Mouse (Mus musculus): Measurements from ENCODE around the gene Hip1r. TPM values are rescaled to one million over a fixed set of nuclear protein-coding genes. Genes with fewer than 3 reads are reported as not detected.
A peak's percentile ranks its signal among the peaks of the same experiment; 100 is the strongest.

The Hip1r gene
- total and polyA plus RNA-seq, 2 experiments: 9.7 to 11.5 TPM

- H3K9ac ChIP-seq (ENCODE audit: low read depth, low read length): no peak overlapping the region
- no peak for TF ChIP-seq CTCF (IDR thresholded peaks at IDR 0.05; ENCODE audit: low read depth, low read length)
- TF ChIP-seq POLR2A (IDR thresholded peaks at IDR 0.05; ENCODE audit: extremely low read depth, insufficient read depth, low read length): no peak
- H3K27ac ChIP-seq (replicated peaks; ENCODE audit: insufficient read depth, low read depth, low read length): no peak overlapping the region
- H3K27me3 ChIP-seq (ENCODE audit: control insufficient read depth, insufficient read depth, low read length): no peaks in the 10 kb centered on the region
- DNase-seq (ENCODE audit: extremely low read depth, low read depth, low spot score): no peak
- H3K4me3 ChIP-seq (ENCODE audit: insufficient read depth, low read depth, low read length): no peak overlapping the region
- peaks cover 49% of the 10 kb centered on the region for H3K4me1 ChIP-seq (ENCODE audit: control insufficient read depth, insufficient read depth, low read length)
- H3K36me3 ChIP-seq (ENCODE audit: control insufficient read depth, insufficient read depth, low read length): peaks cover 2% of the 10 kb centered on the region; the same call in 1 of the 2 replicates
- peaks cover 34% of the 10 kb centered on the region for H3K79me2 ChIP-seq (ENCODE audit: control insufficient read depth, insufficient read depth, low read length)
- WGBS: 82% methylated on average over 8 of the region's 8 CpGs
Measured at GRCm38 (mm10) chr5:124010077-124010476, 36.6 kb downstream of the Hip1r start.

GRCm38 (mm10) chr5:124010910-124011655 is 37.7 kb downstream of the Hip1r start:
- Histone ChIP-seq H3K4me3 (ENCODE audit: insufficient read depth, low read depth, low read length) (no peak overlapping the region), H3K27me3 (ENCODE audit: control insufficient read depth, insufficient read depth, low read length) (no peaks in the 10 kb centered on the region), H3K27ac (replicated peaks; ENCODE audit: insufficient read depth, low read depth, low read length) (peak overlapping the region; percentile 27; the same call in 1 of the 2 replicates), H3K9ac (ENCODE audit: low read depth, low read length) (no peak overlapping the region), H3K36me3 (ENCODE audit: control insufficient read depth, insufficient read depth, low read length) (peaks cover 2% of the 10 kb centered on the region; the same call in 1 of the 2 replicates), H3K79me2 (ENCODE audit: control insufficient read depth, insufficient read depth, low read length) (peaks cover 38% of the 10 kb centered on the region), H3K4me1 (ENCODE audit: control insufficient read depth, insufficient read depth, low read length) (peaks cover 42% of the 10 kb centered on the region)
- 28% methylated on average over 19 of the region's 19 CpGs for WGBS
- TF ChIP-seq POLR2A (IDR thresholded peaks at IDR 0.05; ENCODE audit: extremely low read depth, insufficient read depth, low read length) (no peak), CTCF (IDR thresholded peaks at IDR 0.05; ENCODE audit: low read depth, low read length) (no peak)
- DNase-seq (ENCODE audit: extremely low read depth, low read depth, low spot score): peak; percentile 49

GRCm38 (mm10) chr5:124011927-124012326 is 38.5 kb downstream of the Hip1r start:
- H3K9ac ChIP-seq (ENCODE audit: low read depth, low read length): 0 out of 2 replicates have a peak overlapping the region, but pooled peaks have one; percentile 2
- WGBS: 46% methylated on average over 8 of the region's 8 CpGs
- peaks cover 43% of the 10 kb centered on the region for H3K4me1 ChIP-seq (ENCODE audit: control insufficient read depth, insufficient read depth, low read length)
- TF ChIP-seq CTCF (IDR thresholded peaks at IDR 0.05; ENCODE audit: low read depth, low read length) (no peak), POLR2A (IDR thresholded peaks at IDR 0.05; ENCODE audit: extremely low read depth, insufficient read depth, low read length) (no peak)
- no peak overlapping the region for H3K4me3 ChIP-seq (ENCODE audit: insufficient read depth, low read depth, low read length)
- no peak for DNase-seq (ENCODE audit: extremely low read depth, low read depth, low spot score)
- no peaks in the 10 kb centered on the region for H3K27me3 ChIP-seq (ENCODE audit: control insufficient read depth, insufficient read depth, low read length)
- peaks cover 46% of the 10 kb centered on the region for H3K79me2 ChIP-seq (ENCODE audit: control insufficient read depth, insufficient read depth, low read length)
- H3K27ac ChIP-seq (replicated peaks; ENCODE audit: insufficient read depth, low read depth, low read length): peak overlapping the region; percentile 27
- H3K36me3 ChIP-seq (ENCODE audit: control insufficient read depth, insufficient read depth, low read length): peaks cover 2% of the 10 kb centered on the region; the same call in 1 of the 2 replicates

GRCm38 (mm10) chr5:124012885-124013284 is 39.5 kb downstream of the Hip1r start:
- TF ChIP-seq POLR2A (IDR thresholded peaks at IDR 0.05; ENCODE audit: extremely low read depth, insufficient read depth, low read length) (no peak), CTCF (IDR thresholded peaks at IDR 0.05; ENCODE audit: low read depth, low read length) (0 out of 2 replicates have a peak, but pooled peaks have one; percentile 4)
- Histone ChIP-seq H3K27me3 (ENCODE audit: control insufficient read depth, insufficient read depth, low read length) (no peaks in the 10 kb centered on the region), H3K36me3 (ENCODE audit: control insufficient read depth, insufficient read depth, low read length) (peaks cover 2% of the 10 kb centered on the region; the same call in 1 of the 2 replicates), H3K4me1 (ENCODE audit: control insufficient read depth, insufficient read depth, low read length) (peaks cover 39% of the 10 kb centered on the region), H3K27ac (replicated peaks; ENCODE audit: insufficient read depth, low read depth, low read length) (no peak overlapping the region), H3K79me2 (ENCODE audit: control insufficient read depth, insufficient read depth, low read length) (peaks cover 55% of the 10 kb centered on the region), H3K9ac (ENCODE audit: low read depth, low read length) (no peak overlapping the region), H3K4me3 (ENCODE audit: insufficient read depth, low read depth, low read length) (no peak overlapping the region)
- WGBS: 35% methylated on average over 10 of the region's 10 CpGs
- DNase-seq (ENCODE audit: extremely low read depth, low read depth, low spot score): peak; percentile 50

GRCm38 (mm10) chr5:124013747-124014146 is 40.3 kb downstream of the Hip1r start:
- WGBS: 88% methylated on average over 16 of the region's 16 CpGs
- Histone ChIP-seq H3K4me1 (ENCODE audit: control insufficient read depth, insufficient read depth, low read length) (peaks cover 45% of the 10 kb centered on the region), H3K79me2 (ENCODE audit: control insufficient read depth, insufficient read depth, low read length) (peaks cover 62% of the 10 kb centered on the region), H3K27me3 (ENCODE audit: control insufficient read depth, insufficient read depth, low read length) (no peaks in the 10 kb centered on the region), H3K27ac (replicated peaks; ENCODE audit: insufficient read depth, low read depth, low read length) (no peak overlapping the region), H3K9ac (ENCODE audit: low read depth, low read length) (no peak overlapping the region), H3K4me3 (ENCODE audit: insufficient read depth, low read depth, low read length) (no peak overlapping the region), H3K36me3 (ENCODE audit: control insufficient read depth, insufficient read depth, low read length) (no peaks in the 10 kb centered on the region; the same call in 1 of the 2 replicates)
- no peak for DNase-seq (ENCODE audit: extremely low read depth, low read depth, low spot score)
- no peak for TF ChIP-seq CTCF (IDR thresholded peaks at IDR 0.05; ENCODE audit: low read depth, low read length)
- no peak for TF ChIP-seq POLR2A (IDR thresholded peaks at IDR 0.05; ENCODE audit: extremely low read depth, insufficient read depth, low read length)

- Histone ChIP-seq H3K79me2 (ENCODE audit: control insufficient read depth, insufficient read depth, low read length) (peaks cover 64% of the 10 kb centered on the region), H3K4me3 (ENCODE audit: insufficient read depth, low read depth, low read length) (no peak overlapping the region), H3K4me1 (ENCODE audit: control insufficient read depth, insufficient read depth, low read length) (peaks cover 48% of the 10 kb centered on the region), H3K27ac (replicated peaks; ENCODE audit: insufficient read depth, low read depth, low read length) (0 out of 2 replicates have a peak overlapping the region, but pooled peaks have one; percentile 0), H3K36me3 (ENCODE audit: control insufficient read depth, insufficient read depth, low read length) (no peaks in the 10 kb centered on the region; the same call in 1 of the 2 replicates), H3K9ac (ENCODE audit: low read depth, low read length) (no peak overlapping the region), H3K27me3 (ENCODE audit: control insufficient read depth, insufficient read depth, low read length) (no peaks in the 10 kb centered on the region)
- TF ChIP-seq POLR2A (IDR thresholded peaks at IDR 0.05; ENCODE audit: extremely low read depth, insufficient read depth, low read length): no peak
- no peak for TF ChIP-seq CTCF (IDR thresholded peaks at IDR 0.05; ENCODE audit: low read depth, low read length)
- DNase-seq (ENCODE audit: extremely low read depth, low read depth, low spot score): no peak
- WGBS: 81% methylated on average over 3 of the region's 3 CpGs
Measured at GRCm38 (mm10) chr5:124014180-124014579, 40.8 kb downstream of the Hip1r start.

Measured in liver, adult 2 months (tissue).